Mouse (Mus musculus) adrenal gland, postnatal 4 days (tissue): Measurements from ENCODE around the gene Cd151. TPM values are rescaled to one million over a fixed set of nuclear protein-coding genes. Genes with fewer than 3 reads are reported as not detected.

Source experiments
- DNase-seq, 2 experiments: peaks; one replicate each; pipeline ENCODE4 v3.0.0; 2021 to 2022; ENCODE audit warnings: low spot score in 2 of 2, mixed read lengths in 2 of 2
- long read RNA-seq, 2 experiments: library from polyadenylated mRNA; stranded (forward); transcript quantifications; one replicate each; pipeline ENCODE4 v2.0.0; 2021
- total RNA-seq, 2 experiments: library from RNA; stranded (reverse); gene quantifications; 2 replicates each; pipeline ENCODE4 v1.2.3; 2021

The Cd151 gene
- total RNA-seq = 100 to 1,000 TPM; 209 to 215 TPM
- long read RNA-seq, experiment 1, transcript Cd151-203 (8 exons, 1,708 nt) = major isoform, 82 of 193 reads
- long read RNA-seq, experiment 1, transcript Cd151-201 (7 exons, 1,619 nt) = minor isoform, 7 of 193 reads
- long read RNA-seq, experiment 1, transcript Cd151-202 (8 exons, 1,865 nt) = minor isoform, 21 of 193 reads
- long read RNA-seq, experiment 1, partial matches to known transcripts = 53 of 193 reads
- long read RNA-seq, experiment 1, other reads (novel, unspliced or antisense) = 30 of 193 reads
- long read RNA-seq, experiment 2, transcript Cd151-203 (8 exons, 1,708 nt) = major isoform, 90 of 256 reads
- long read RNA-seq, experiment 2, transcript Cd151-202 (8 exons, 1,865 nt) = minor isoform, 38 of 256 reads
- long read RNA-seq, experiment 2, transcript Cd151-201 (7 exons, 1,619 nt) = minor isoform, 10 of 256 reads
- long read RNA-seq, experiment 2, partial matches to known transcripts = 98 of 256 reads
- long read RNA-seq, experiment 2, other reads (novel, unspliced or antisense) = 20 of 256 reads

DNA sequence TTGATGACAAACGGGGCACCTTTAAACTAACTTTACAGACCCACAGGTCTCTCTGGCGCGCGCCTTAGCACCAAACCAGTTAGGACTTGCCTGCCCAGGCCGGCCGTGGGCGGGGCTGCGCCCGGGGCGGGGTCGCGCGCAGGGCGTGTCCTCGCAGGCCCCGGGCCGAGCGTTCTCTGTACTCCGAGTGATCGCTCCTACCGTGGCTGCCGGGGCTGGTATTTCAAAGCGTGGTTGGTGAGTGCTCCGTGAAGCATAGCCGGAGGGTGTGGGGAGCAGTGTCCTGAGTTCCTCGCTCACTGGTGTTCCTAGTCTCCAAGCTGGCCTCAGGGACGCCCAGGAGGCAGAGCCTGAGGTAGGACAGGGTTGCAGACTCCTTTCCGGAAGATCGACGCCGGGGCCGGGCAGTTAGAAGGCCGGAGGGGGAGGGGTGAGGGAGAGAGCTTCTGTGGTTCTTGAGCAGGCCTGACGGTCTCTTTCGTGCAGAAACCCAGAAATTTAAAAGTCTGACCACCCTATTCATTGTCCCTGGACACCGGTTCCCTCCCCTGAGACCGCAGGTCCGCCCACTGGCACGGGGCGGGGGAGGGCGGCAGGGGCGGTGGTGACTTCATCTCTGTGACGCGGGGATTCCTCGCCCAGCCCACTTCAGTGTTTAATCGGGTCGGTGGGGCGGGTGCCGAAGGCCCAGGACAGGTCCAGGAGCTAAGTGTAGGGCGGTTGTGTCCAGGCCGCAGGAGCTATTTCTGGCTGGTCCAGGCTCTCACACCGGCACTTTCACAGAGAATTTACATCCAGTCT, at the start of gene Cd151:
Gene Cd151 (plus strand): TSS at position 163 of the 801 bp plus-strand sequence.
- DNase-seq = peak; percentile 77 to 78

GRCm38 (mm10) chr7:141417731-141418681, 49.2 kb upstream of the Cd151 start:
- no peak for DNase-seq

DNA sequence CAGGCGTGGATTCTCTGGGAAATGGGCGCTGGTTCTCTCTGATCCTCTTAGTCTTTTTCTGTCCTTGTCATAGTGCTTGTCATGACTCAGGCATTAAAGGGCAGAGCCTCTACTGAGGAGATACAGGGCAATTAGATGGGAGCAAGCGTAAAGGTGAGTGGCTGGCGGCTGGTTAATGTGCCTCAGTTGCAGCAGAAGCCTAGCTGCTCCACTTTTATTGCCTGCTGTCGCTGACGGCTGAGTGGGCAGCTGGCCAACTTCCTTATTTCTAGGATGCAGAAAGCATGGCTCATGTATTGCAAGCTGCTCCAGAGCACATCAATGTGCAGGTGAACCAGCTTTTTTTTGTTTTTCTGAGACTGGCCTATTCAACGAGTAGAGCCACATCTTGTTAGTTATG, 48.2 kb upstream of the Cd151 start:
- DNase-seq = no peak

- no peak for DNase-seq
Observed at GRCm38 (mm10) chr7:141420030-141420702, 47.0 kb upstream of the Cd151 start.

- no peak for DNase-seq
Observed at GRCm38 (mm10) chr7:141423811-141424210, 43.4 kb upstream of the Cd151 start.

GRCm38 (mm10) chr7:141426948-141427730, 40.1 kb upstream of the Cd151 start:
- no peak for DNase-seq

DNA sequence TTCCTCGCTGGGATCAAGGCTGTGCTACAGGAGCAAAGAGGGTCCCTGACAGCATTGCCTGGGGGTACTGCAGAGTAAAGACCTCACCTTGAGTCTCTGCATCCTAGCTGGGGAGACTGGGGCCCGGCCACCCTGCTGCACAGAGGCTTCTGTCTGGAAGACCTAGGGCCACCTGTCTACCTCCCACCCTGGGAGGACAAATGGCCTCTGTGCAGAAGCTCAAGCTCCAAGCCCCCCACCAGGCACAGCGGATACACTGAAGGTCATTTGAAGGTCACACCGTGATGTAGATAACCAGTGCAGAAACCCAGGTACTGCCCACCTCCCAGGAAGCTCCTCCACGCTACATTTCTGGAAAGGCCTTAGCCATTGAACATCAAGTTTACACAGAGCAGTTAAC, 38.5 kb upstream of the Cd151 start:
- DNase-seq = no peak

- no peak for DNase-seq
Observed at GRCm38 (mm10) chr7:141429310-141429709, 37.9 kb upstream of the Cd151 start, which contains the start of gene Cend1. Gene Cend1 (minus strand): TSS chr7:141429491.

DNA sequence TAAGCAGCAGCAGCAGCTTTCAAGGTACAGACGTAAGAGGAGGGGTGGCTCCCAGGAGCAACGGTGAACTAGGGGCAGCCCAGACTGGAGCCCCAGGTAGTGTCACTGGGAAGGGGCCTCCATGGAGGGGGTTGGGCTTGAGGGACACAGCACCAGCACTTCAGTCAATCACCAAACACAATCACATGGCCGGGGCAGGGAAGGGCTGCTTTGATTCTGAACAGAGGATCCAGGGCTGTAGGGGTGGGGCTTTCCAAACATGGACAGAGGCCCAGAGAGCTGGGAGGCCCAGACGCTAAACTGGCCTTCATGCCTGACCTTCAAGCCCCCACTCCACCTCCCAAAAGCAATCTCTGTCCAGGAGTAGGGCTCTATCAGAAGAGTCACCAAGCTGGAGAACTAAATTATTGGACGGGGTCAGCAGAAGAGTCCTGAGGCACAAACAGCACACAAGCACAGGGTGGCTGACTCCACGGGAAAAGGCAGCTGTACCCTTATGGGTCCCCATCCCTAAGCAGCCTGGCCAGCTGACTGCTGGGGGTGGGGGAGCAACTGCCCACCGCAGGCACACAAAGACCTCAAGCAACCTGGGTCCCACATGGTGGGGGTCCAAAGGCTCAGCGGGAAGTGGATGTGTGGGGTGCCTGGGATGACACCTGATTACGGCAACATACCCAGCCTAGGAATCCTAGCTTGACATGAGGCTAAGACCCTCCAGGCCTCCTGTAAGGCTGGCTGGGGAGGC, 37.2 kb upstream of the Cd151 start:
- DNase-seq = no peak

GRCm38 (mm10) chr7:141430585-141431240, 36.5 kb upstream of the Cd151 start:
- no peak for DNase-seq

DNA sequence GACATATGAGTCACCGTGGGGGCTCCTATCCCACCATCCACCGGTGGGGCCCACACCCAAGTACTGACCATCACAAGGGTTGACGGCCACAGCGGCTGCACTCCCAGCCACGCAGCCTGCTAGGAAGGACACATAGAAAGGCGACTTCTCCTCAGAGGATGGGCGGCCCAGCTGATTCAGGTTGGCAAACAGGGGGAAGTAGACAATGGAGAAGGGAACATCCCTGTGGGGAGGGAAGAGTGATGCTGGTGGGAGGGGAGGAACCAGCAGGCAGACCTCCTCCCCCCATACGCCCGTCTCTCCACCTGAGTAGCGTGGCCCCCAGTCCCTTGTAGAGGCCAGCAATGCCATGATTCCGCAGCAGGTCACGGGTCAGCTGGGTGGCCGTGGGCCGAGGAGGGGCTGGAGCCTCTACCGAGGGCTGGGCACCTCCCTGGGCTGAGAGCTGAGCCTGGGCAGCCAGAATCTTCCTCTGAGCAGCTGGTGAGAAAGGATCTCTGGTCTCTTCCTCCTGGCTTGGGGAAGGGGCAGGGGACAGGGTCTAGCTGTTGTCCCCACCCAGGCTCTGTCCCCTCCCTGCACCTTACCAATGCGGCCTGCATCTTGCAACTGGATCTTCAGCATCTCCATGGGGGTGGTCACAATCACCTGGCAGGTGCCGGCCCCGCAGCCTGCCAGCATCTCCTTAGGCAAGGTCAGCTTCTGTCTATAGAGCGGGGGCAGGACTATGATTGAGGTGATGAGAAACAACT, 35.6 kb upstream of the Cd151 start:
- DNase-seq = no peak

DNA sequence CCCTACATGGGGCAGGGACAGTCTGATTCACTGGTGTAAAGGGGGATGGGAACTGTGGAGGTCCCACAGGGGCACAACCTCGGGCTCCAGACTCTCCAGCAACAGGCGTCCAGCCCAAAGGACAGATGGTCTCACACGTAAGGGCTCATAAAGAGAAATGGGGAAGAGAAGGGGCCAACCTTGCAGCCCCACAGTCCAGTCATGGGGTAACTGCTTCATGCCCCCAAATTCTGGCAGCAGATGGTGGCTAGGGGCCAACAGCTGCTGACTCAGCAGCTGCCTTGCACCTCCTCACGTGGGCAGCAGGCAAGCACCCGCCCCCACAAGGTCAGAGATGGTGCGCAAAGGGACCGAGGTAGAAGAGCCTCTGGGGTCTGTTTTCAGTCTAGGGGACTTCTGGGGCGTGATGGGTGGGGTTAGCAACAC, 35.0 kb upstream of the Cd151 start:
- DNase-seq = peak in 1 of 2 experiments; percentile 46

DNA sequence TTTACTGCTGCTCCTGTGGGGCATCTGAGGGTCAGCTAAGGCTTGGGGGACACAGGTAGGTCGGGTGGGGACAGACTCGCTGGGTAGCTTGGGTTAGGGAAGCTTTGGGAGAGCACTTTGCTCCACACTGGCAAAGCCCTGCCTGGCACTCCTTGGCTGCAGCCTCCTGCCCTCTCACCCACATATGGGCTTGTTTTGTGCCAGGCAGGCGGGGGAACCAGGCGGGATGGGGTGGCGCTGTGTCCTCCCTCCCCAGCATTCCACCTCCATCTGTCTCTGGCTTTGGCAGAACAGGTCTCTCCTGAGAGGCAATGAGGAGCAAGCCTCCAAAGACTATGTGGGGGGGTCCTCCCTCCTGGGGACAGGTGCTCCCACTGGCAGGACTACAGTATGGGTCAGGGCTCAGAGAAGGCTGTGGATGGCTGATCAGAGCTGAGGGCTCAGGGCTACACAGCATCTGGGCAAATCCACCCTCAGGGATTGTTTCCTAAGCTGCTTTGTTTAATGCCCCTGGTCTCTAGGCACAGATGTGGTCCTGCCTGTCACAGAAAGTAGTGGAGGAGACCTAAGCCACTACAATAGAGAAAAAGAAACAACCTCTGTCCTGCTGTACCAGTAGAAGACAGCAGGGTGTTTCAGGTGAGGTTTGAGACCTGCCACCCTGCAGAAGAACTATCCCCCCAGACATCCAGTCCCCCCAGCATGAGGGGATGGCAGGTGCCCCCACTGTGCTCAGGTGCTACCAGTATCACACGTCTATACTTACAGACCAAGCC, 34.3 kb upstream of the Cd151 start:
- no peak for DNase-seq

DNA sequence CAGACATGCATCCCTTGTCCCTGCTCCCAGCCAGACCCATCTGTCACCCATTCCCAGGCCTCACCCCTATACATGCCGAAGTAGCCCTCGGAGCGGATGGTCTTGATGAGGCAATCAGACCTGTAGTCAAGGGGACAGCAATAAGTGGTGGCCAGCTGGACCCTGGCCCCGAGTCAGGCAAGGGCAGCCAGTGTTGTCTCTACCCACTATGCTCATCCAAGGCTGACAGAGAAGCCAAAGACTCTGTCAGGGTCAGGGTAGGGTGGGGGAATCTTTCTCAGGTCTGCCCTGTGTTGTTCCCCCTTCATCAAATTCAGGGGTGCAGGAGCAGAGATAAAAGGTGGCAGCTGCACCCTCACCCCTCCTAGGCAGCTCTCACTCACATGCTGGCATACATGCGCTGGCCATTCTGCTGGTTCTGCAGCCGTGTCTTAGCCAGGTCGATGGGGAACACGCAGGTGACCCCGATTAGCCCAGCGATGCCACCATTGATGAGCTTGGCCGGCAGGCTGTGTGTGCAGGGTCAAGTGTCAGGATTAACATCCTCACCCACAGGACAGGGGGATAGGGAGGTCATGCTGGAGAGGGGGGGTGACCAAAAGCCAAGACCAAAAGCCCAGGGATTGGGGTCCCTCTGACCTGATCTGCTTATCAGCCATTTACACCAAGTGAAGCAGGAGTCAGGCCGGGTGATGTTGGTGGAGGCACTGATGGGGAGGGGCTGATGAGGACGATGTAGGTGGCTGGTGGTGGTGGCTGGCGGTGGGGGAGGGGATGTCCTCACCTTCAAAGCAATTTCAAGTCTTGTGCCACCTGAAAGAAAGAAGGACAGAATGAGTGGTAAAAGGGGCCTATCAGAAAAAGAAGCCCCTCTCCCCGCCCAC, 33.4 kb upstream of the Cd151 start:
- DNase-seq = no peak

- no peak for DNase-seq
Observed at GRCm38 (mm10) chr7:141434464-141434863, 32.7 kb upstream of the Cd151 start.
